Comparison of ENCODE assay signal across 7 mouse cellular contexts in the genomic region with DNA sequence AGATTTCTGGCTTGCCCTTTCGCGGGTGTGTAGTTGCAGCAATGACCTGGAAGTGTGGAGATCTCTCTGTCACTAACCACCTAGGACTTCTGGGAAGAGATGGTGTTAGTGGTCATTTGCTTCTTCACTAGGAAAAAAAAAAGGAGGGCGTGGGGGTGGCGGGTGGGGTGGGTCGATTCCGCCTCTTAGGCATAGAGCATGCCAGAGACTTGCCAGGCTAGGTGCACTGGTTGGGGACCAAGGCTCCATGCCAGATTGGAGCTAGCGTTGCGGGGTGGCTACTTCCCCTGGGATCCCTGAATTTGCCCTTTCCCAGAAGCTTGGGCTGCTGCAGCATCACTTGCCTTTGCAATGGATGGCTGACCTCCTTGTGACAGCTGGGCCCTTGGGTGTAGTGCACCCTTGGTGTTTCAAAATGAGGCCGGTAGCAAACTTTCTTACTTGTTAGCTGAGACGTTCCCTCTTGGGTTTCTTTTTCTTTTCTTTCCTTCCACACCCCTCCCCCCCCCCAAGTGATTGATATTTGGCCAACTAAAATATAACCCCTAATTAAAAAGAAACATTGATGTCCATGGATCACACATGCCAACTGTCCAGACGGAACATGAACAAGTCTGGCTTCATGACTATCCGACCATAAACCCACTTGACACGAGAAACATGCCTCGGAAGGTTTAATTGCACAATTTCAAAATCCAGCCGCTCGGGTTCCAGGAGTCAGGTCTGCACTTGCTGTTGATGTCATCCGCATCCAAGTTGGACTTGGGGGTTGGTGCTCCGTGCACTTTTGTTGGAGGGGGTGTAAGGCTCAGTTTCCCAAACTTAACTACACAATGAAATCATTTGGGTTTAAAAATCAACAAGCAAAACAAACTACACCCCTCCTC. TPM values are rescaled to one million over a fixed set of nuclear protein-coding genes. Genes with fewer than 3 reads are reported as not detected.
DNase-seq lines count a peak whose midpoint lies in the region; ATAC-seq and TF ChIP-seq lines count a peak whose summit lies in the region.

No protein-coding gene starts in this region.

- TF ChIP-seq CTCF in testis, adult 2 months (IDR thresholded peaks at IDR 0.05; ENCODE audit: control insufficient read depth, insufficient read depth, insufficient replicate concordance, low read depth, low read length): no peak

- DNase-seq in testis, postnatal 10 days (ENCODE audit: low spot score): no peak
- DNase-seq in heart, embryonic 10.5 days (ENCODE audit: low spot score): no peak
- no peak for DNase-seq in limb, embryonic 11.5 days (ENCODE audit: low spot score)
- DNase-seq in thymus, postnatal 36 days: no peak
- no peak for DNase-seq in cerebellum, adult 11 months

- TF ChIP-seq POLR2A in testis, adult 2 months (IDR thresholded peaks at IDR 0.05; ENCODE audit: control insufficient read depth, low read depth, low read length): no peak

- no peaks in the 10 kb centered on the region for H3K36me3 ChIP-seq in testis, adult 2 months (ENCODE audit: control insufficient read depth, insufficient read depth, low read length)
- no peaks in the 10 kb centered on the region for H3K36me3 ChIP-seq in heart, embryonic 10.5 days
- H3K36me3 ChIP-seq in limb, embryonic 11.5 days (ENCODE audit: control insufficient read depth, insufficient read depth, low read length): no peaks in the 10 kb centered on the region
- H3K36me3 ChIP-seq in neural tube, embryonic 14.5 days (ENCODE audit: control insufficient read depth, insufficient read depth, low read length): no peaks in the 10 kb centered on the region

- peaks cover 3% of the 10 kb centered on the region for H3K4me1 ChIP-seq in testis, adult 2 months (ENCODE audit: control insufficient read depth, insufficient read depth, low read length)
- H3K4me1 ChIP-seq in heart, embryonic 10.5 days: peaks cover 11% of the 10 kb centered on the region; the same call in 1 of the 2 replicates
- no peaks in the 10 kb centered on the region for H3K4me1 ChIP-seq in limb, embryonic 11.5 days (ENCODE audit: control insufficient read depth, insufficient read depth, low read length)
- H3K4me1 ChIP-seq in neural tube, embryonic 14.5 days (ENCODE audit: control insufficient read depth, insufficient read depth, low read length): peaks cover 8% of the 10 kb centered on the region; the same call in 1 of the 2 replicates

- peak overlapping the region; percentile 92 for H3K4me2 ChIP-seq in limb, embryonic 11.5 days (ENCODE audit: low read depth, severe bottlenecking)
- H3K4me2 ChIP-seq in neural tube, embryonic 14.5 days (ENCODE audit: low read depth, low read length): peak overlapping the region; percentile 99

- H3K27me3 ChIP-seq in testis, adult 2 months (ENCODE audit: control insufficient read depth, insufficient read depth, low read length): no peaks in the 10 kb centered on the region
- peaks cover 56% of the 10 kb centered on the region for H3K27me3 ChIP-seq in heart, embryonic 10.5 days (ENCODE audit: insufficient read depth, poor library complexity, severe bottlenecking)
- H3K27me3 ChIP-seq in limb, embryonic 11.5 days (ENCODE audit: control insufficient read depth, insufficient read depth, low read length): peaks cover 32% of the 10 kb centered on the region
- peaks cover 25% of the 10 kb centered on the region for H3K27me3 ChIP-seq in neural tube, embryonic 14.5 days (ENCODE audit: control insufficient read depth, insufficient read depth, low read length)

- no peak for ATAC-seq in limb, embryonic 11.5 days (ENCODE audit: insufficient number of reproducible peaks, low FRiP score, low TSS enrichment, low read depth)
- no peak for ATAC-seq in neural tube, embryonic 14.5 days (ENCODE audit: low read depth)

- no peaks in the 10 kb centered on the region for H3K9me3 ChIP-seq in heart, embryonic 10.5 days
- no peaks in the 10 kb centered on the region for H3K9me3 ChIP-seq in limb, embryonic 11.5 days (ENCODE audit: control insufficient read depth, low read length)
- H3K9me3 ChIP-seq in neural tube, embryonic 14.5 days (ENCODE audit: control insufficient read depth, low read length): no peaks in the 10 kb centered on the region

- H3K9ac ChIP-seq in limb, embryonic 11.5 days (ENCODE audit: low read length): peak overlapping the region; percentile 5; the same call in 1 of the 2 replicates
- H3K9ac ChIP-seq in neural tube, embryonic 14.5 days (replicated peaks; ENCODE audit: low read depth, low read length): 0 out of 2 replicates have a peak overlapping the region, but pooled peaks have one; percentile 17

- H3K27ac ChIP-seq in testis, adult 2 months (ENCODE audit: control insufficient read depth, insufficient read depth, low read depth, low read length): no peak overlapping the region
- peak overlapping the region; percentile 64; the same call in 1 of the 2 replicates for H3K27ac ChIP-seq in heart, embryonic 10.5 days
- no peak overlapping the region for H3K27ac ChIP-seq in limb, embryonic 11.5 days (replicated peaks; ENCODE audit: low read depth, low read length)
- no peak overlapping the region for H3K27ac ChIP-seq in neural tube, embryonic 14.5 days (ENCODE audit: low read depth, low read length)

- peak overlapping the region; percentile 64; the same call in 1 of the 2 replicates for H3K4me3 ChIP-seq in testis, adult 2 months (ENCODE audit: control insufficient read depth, low read depth, low read length)
- H3K4me3 ChIP-seq in heart, embryonic 10.5 days: peak overlapping the region; percentile 77
- H3K4me3 ChIP-seq in limb, embryonic 11.5 days (ENCODE audit: low read depth, low read length): peak overlapping the region; percentile 53
- H3K4me3 ChIP-seq in neural tube, embryonic 14.5 days (ENCODE audit: low read depth, low read length): peak overlapping the region; percentile 36

- 39% methylated on average over 18 of the region's 18 CpGs for WGBS in heart, embryonic 10.5 days
- WGBS in limb, embryonic 11.5 days: 29% methylated on average over 18 of the region's 18 CpGs
- 38% methylated on average over 18 of the region's 18 CpGs for WGBS in neural tube, embryonic 14.5 days

RNA-seq across cellular contexts. Expression of a gene that starts 1.4 kb away (rescaled TPM):
- polyA plus RNA-seq in testis, adult 2 months (2012; rRNA removed): 1.7 and 1.8 TPM in 2 replicates
- polyA plus RNA-seq in heart, embryonic 10.5 days (2016; fragmentation: Nextera tagmentation; extraction: Ambion mirVana): 1.9 and 3.1 TPM in 2 replicates
- polyA plus RNA-seq in limb, embryonic 11.5 days (2014; fragmentation: Nextera tagmentation; extraction: Ambion mirVana): 2.6 and 2.7 TPM in 2 replicates
- polyA plus RNA-seq in neural tube, embryonic 14.5 days (2014; fragmentation: Nextera tagmentation; extraction: Ambion mirVana): 3.7 and 4.6 TPM in 2 replicates
